Mouse (Mus musculus): ENCODE data around the gene Cav3.

The Cav3 gene

GRCm38 (mm10) chr6:112459341-112459749, at the start of gene Cav3:
Gene Cav3 (plus strand): TSS chr6:112459505.
- no peak for DNase-seq (ENCODE audit: low read depth, low spot score)

DNA sequence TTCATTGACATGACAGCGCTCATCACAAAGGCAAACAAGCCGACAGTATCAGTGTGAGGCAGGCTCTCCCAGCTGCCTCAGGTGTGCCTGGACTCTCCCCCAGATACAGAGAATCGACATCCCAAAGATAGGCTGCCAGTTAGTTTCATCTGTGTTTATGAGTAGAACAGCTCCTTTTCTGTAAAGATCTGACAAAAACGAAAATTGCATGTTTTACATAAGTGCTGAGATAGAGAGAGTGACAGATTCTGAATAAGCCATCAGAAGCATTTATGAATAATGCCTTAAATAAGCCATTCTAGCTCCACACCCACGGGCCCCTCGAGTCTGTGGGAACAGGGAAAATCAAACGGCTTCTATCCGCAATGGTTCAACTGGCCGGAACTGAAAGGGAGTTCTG, 40.0 kb upstream of the Cav3 start:
- DNase-seq (ENCODE audit: low read depth, low spot score) = no peak

DNA sequence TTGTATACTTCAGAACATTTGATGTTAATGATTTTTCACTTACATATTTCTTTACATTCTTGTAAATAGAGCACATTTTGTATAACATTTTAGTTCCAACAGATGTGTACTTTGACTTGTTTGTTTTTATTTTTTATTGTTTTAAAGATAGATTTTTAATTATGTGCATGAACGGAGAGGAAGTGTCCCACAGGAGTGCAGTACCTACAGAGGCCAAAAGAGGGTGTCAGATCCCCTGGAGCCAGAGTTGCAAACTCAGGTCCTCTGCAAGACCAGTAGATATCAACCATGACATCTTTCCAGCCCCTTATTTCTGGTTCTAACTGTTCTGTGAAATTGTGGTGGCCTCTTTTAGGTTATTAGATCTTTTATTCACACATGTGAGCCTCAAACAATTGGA, 38.4 kb upstream of the Cav3 start:
- no peak for DNase-seq (ENCODE audit: low read depth, low spot score)

- no peak for DNase-seq (ENCODE audit: low read depth, low spot score)
These were observed 35.4 kb upstream of the Cav3 start for GRCm38 (mm10) chr6:112423746-112424501.

DNA sequence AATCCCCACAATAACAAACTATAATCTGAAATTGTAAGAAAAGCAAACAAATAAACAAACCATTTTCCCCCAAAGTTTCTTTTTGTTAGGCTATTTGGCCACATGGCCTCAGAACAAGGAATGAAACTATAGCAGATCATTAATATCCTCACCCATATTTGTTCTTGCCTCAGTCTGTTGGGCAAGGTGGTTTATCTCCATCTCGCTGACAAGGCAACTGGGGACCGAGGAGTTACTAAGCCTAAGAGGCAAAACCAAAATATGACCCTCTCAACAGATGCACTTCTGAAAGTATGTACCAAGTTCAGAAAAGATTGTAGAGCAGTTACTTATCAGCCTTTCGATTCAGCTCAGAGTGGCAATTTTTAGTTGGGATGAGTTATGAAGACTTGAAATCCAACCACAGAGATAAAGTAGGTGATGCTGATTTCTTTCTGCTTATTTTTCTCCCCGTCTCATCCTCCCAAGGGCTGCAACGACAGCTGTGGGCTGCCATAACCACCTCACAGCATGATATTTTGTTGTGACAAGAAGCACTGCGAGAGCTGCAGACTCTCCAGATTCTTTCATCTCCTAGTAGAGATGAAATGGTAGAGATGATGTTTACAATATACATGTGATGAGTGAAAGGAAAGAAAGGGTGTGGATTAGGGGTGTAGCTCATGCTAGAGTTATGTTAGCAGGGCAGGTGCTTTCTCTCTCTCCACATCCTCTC, 33.1 kb upstream of the Cav3 start:
- DNase-seq (ENCODE audit: low read depth, low spot score) = no peak

DNA sequence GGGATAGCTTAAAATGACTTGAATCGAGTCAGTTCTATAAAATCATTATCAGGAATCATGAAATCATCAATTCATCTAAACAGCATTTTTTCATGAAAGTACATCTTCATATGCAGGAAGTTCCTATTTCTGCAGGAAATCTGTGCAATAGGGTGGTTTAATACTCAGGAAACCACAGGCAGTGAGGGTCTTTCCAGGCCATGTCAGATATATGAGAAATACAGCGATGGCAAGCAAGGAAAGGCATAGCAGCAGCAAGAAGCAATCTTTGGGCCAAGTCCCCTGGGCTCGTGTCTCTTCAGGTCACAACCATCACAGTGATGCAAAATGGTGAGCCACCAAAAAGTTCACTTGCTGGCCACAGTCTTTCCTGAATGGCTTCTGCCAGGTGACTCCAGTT, 13.6 kb upstream of the Cav3 start:
- DNase-seq (ENCODE audit: low read depth, low spot score) = no peak

DNA sequence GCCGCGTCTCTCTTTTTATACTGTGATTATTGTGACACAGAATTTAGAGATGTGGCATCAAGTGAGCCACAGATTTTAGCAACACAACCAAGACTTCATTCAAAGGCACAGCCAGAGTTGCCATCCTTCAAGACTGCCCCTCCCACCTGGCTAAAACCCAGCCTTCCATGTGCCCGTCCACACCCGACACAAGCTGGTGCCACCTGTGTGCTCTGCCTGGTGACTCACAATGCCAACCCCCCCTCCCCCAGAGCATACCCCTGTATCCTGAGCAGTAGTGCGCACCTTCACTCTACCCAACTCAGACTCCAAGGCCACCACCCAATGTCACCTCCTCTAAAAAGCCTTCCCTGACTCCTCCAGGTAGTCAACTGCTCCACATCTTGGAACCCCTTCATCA, 2.2 kb downstream of the Cav3 start:
- DNase-seq (ENCODE audit: low read depth, low spot score) = no peak

GRCm38 (mm10) chr6:112463331-112463730, 4.0 kb downstream of the Cav3 start:
- DNase-seq (ENCODE audit: low read depth, low spot score) = no peak

DNA sequence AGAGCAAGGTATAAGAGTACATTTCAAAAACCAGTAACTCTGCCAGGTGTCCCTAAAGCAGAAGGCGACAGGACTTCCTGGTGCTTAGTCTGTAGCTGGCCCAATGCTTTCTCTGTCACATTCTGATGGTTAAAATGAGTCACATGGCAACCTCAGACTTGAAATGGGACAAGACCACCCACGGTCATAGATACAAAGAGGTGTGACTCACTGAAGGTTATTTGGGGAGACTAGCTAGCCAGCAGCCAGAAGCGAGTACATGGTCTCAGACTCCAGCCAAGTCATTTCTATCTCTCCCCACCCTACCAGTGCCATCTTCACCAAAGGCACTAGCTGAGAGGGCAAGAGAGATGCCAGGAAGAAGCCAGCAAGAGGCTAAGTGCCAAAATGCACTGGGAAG, 6.1 kb downstream of the Cav3 start:
- no peak for DNase-seq (ENCODE audit: low read depth, low spot score)

DNA sequence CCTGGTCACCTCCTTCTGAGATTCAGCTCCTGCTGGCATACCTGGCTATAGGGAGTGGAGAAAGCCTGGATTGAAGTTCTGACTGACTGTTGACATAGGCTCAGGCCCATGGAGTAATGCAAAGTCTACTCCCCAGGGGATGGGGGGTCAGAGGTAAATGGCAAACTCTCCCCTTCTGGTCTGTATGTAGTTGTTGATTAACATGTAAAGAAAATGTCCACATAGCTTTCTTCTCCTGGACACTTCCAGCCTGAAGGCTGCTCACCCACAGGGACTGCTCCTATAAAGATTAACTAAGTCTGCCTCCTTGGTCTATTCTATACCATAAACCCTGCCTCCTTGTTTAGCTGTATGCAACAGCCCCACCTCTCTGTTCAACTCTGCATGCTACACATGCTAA, 6.7 kb downstream of the Cav3 start:
- no peak for DNase-seq (ENCODE audit: low read depth, low spot score)

DNA sequence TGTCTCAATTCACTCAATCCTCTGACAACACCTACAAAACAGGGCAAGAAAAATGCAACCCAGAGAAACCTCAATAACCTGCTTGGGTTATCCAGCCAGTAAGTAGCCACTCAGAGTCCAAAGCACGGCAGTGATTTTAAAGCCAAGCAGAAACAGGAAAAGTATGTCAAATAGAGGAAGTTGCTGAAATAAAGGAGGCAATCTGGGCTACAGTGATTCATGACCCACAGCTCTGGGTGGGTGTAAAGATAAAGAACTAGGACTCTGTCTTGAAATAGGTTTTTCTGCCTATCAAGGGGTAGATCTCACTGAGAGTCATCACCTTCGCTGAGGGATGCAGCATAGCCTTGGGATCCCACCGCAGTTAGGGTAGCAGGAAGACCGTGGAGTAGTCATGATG, 12.3 kb downstream of the Cav3 start:
- no peak for DNase-seq (ENCODE audit: low read depth, low spot score)

DNA sequence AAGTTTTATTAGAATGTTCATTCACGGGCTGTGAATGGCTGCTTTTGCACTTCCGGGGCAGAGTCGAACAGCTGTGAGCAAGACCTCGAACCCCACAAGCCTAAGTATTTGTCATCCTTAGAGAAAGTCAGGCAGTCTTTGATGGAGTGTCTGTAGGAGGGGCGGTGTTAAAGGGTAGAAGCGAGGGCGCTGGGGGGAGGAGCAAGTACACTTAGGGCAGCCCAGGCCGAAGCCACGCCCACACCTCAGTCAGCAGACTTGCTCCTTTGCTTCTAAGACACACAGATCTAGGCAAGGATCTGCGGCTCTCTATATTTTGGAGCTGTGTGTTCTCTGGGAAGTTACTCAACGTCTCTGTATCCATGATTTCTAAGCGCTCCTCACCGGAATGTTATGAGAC, 20.6 kb downstream of the Cav3 start:
- DNase-seq (ENCODE audit: low read depth, low spot score) = no peak

- DNase-seq (ENCODE audit: low read depth, low spot score) = no peak
These were observed 25.0 kb downstream of the Cav3 start for GRCm38 (mm10) chr6:112484316-112484715.

GRCm38 (mm10) chr6:112487993-112488392, 28.7 kb downstream of the Cav3 start:
- DNase-seq (ENCODE audit: low read depth, low spot score) = no peak

DNA sequence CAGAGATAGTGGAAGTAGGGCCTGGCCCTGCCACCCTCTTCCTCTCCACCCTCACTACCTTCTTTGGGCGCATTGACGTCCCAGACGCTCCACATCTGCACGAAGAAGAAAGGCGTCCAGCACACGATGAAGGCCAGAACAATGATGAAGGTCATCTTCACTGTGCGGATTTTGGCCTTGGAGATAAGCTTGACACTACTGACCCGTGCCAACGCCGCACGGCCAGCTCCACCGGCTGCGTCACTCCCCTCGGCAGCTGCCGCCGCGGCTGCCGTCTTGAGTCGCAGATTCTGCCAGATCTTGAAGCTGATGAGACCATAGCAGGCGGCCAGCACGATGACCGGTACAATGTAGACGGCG, 29.5 kb downstream of the Cav3 start:
- no peak for DNase-seq (ENCODE audit: low read depth, low spot score)

GRCm38 (mm10) chr6:112489181-112489909, 30.0 kb downstream of the Cav3 start:
- no peak for DNase-seq (ENCODE audit: low read depth, low spot score)

DNA sequence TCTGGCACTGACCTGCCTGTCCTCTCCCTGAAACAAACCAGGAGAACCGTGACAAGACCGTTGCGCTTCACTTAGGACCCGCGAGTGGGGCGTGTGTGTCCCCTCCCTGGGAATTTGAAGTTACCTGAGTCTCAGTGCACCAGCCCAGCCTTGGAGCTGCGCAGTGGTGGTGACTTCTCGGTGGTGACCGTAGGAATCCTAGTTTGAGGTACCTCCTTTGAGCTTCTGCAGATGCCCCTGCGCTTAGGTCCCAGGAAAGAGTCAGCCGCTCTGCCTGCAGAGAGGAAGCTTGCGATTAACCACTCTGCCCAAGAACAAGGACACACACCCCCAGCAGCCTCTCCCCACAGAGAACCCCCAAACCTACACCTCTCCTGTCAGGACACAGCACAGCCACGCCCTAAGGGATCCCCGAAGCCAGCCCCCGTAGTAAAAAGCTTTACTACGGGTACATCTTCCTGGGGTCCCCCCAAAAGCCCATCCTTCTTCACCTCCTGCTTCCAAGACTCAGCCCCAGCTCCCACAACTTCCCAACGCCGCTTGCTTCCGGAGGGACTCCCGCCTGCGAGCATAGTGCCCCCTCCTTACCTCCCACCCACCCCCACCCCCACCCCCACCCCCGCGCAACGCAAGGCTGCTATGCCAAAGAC, 30.7 kb downstream of the Cav3 start, which contains the start of gene Oxtr:
Gene Oxtr, minus strand, starts transcription at position 34 of the 650 bp plus-strand sequence.
- DNase-seq (ENCODE audit: low read depth, low spot score) = no peak

DNA sequence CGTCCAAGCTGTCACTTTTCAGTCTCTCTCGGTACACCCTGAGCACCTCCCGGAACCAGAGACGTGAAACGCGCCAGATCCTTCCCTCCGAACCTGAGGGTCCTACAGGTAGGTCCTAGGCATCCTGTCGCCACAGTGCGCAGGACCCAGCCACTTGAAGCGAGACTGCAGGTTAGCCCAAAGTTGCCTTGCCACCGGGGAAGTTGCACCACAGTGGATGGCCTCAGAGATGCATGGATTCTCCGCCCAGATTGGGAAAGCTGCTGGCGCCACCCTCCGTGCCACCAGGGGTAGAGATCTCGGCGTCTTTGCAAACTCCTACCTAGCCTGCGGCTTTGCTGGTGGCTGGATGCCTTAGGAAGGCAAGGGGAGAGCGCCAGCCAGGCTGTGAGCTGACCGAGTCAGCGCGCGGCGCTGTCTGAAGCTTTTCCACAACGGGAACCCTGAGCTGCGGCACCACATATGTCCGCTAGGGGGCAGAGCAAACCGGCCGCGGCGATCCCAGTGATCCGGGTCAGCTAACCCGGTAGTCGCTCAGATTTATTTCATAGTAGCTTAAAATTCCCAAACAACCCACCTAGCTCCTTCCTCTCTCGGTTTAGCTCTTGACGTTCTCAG, 31.4 kb downstream of the Cav3 start:
- peak; percentile 58 for DNase-seq (ENCODE audit: low read depth, low spot score)

GRCm38 (mm10) chr6:112491521-112491920, 32.2 kb downstream of the Cav3 start:
- DNase-seq (ENCODE audit: low read depth, low spot score) = no peak

GRCm38 (mm10) chr6:112492656-112493055, 33.4 kb downstream of the Cav3 start:
- DNase-seq (ENCODE audit: low read depth, low spot score) = no peak

GRCm38 (mm10) chr6:112493371-112493770, 34.1 kb downstream of the Cav3 start:
- no peak for DNase-seq (ENCODE audit: low read depth, low spot score)

Measured in retina, postnatal 7 days (tissue).